Mouse (Mus musculus) midbrain, embryonic 13.5 days (tissue): ENCODE measurements at regions not wholly inside any gene's neighbourhood (a gene's known extent, or its start where the extent isn't known, plus 50 kb on each side); places are given as distances from the start of the nearest gene placed in this dataset.

Experiments used
- ATAC-seq: fragments of 200-750 bp; cut with Nextera tagmentation; 2 replicates; pipeline ENCODE4 v1.8.0; 2017; ENCODE audit warnings: mild to moderate bottlenecking, moderate TSS enrichment, moderate library complexity
- H3K27ac ChIP-seq: fragments of 300-500 bp; sonication (generic); 2 replicates; pipeline ENCODE4 v1.5.1; 2015; ENCODE audit warnings: inconsistent platforms, mild to moderate bottlenecking, moderate library complexity
- H3K27me3 ChIP-seq: fragments of 300-500 bp; sonication (generic); 2 replicates; pipeline ENCODE4 v1.6.1; 2015; ENCODE audit warnings: mild to moderate bottlenecking, inconsistent platforms
- H3K36me3 ChIP-seq: fragments of 300-500 bp; sonication (generic); 2 replicates; pipeline ENCODE4 v1.6.1; 2015; ENCODE audit warnings: mild to moderate bottlenecking, inconsistent platforms
- H3K4me1 ChIP-seq: fragments of 300-500 bp; sonication (generic); replicated peaks from 2 replicates; pipeline ENCODE4 v1.6.1; 2015; ENCODE audit warnings: inconsistent platforms
- H3K4me2 ChIP-seq: fragments of 300-500 bp; sonication (generic); replicated peaks from 2 replicates; pipeline ENCODE4 v1.6.1; 2015; ENCODE audit warnings: moderate library complexity, mild to moderate bottlenecking, inconsistent platforms
- H3K4me3 ChIP-seq: fragments of 300-500 bp; sonication (generic); replicated peaks from 2 replicates; pipeline ENCODE4 v1.5.1; 2015; ENCODE audit warnings: mild to moderate bottlenecking, inconsistent platforms
- H3K9ac ChIP-seq: fragments of 300-500 bp; sonication (generic); replicated peaks from 2 replicates; pipeline ENCODE4 v1.6.1; 2015; ENCODE audit warnings: mild to moderate bottlenecking, inconsistent platforms
- H3K9me3 ChIP-seq: fragments of 300-500 bp; sonication (generic); 2 replicates; pipeline ENCODE4 v1.6.1; 2016; ENCODE audit warnings: mild to moderate bottlenecking, inconsistent platforms
- WGBS: fragments of 180-500 bp; shearing (Covaris S2); methylation state at CpG from one replicate; pipeline ENCODE4 v1.1.7; 2015; 5-methylcytosine and 5-hydroxymethylcytosine counted together

- Histone ChIP-seq H3K4me2 (no peak overlapping the region), H3K27me3 (no peaks in the 10 kb centered on the region), H3K36me3 (no peaks in the 10 kb centered on the region), H3K4me3 (no peak overlapping the region), H3K27ac (no peak overlapping the region), H3K9me3 (no peaks in the 10 kb centered on the region), H3K9ac (no peak overlapping the region), H3K4me1 (no peaks in the 10 kb centered on the region)
- 74% methylated on average over 1 of the region's 1 CpGs for WGBS
- no peak for ATAC-seq
Observed at GRCm38 (mm10) chr11:19456577-19456976, 437.8 kb upstream of the Meis1 start.

GRCm38 (mm10) chr11:19463730-19464358, 445.1 kb upstream of the Meis1 start:
- H3K36me3 ChIP-seq: no peaks in the 10 kb centered on the region
- peak; percentile 56; the same call in 1 of the 2 replicates for ATAC-seq
- H3K27me3 ChIP-seq: no peaks in the 10 kb centered on the region

GRCm38 (mm10) chr11:19468373-19468772, 449.6 kb upstream of the Meis1 start:
- Histone ChIP-seq H3K4me3 (no peak overlapping the region), H3K4me2 (no peak overlapping the region), H3K27ac (no peak overlapping the region), H3K9ac (no peak overlapping the region), H3K9me3 (no peaks in the 10 kb centered on the region), H3K4me1 (0 out of 2 replicates have a peak, but pooled peaks cover 6% of the 10 kb centered on the region), H3K27me3 (no peaks in the 10 kb centered on the region), H3K36me3 (no peaks in the 10 kb centered on the region)
- 91% methylated on average over 3 of the region's 3 CpGs for WGBS
- ATAC-seq: no peak

More at GRCm38 (mm10) chr11:19463730-19464358, 445.1 kb upstream of the Meis1 start:
- Histone ChIP-seq H3K4me3 (no peak overlapping the region), H3K9me3 (no peaks in the 10 kb centered on the region), H3K27ac (no peak overlapping the region), H3K9ac (no peak overlapping the region), H3K4me1 (0 out of 2 replicates have a peak, but pooled peaks cover 6% of the 10 kb centered on the region), H3K4me2 (no peak overlapping the region)
- WGBS: 28% methylated on average over 6 of the region's 6 CpGs

- H3K4me3 ChIP-seq: no peak overlapping the region
- H3K4me1 ChIP-seq: 0 out of 2 replicates have a peak, but pooled peaks cover 3% of the 10 kb centered on the region
- no peak for ATAC-seq
- H3K9me3 ChIP-seq: no peaks in the 10 kb centered on the region
- no peaks in the 10 kb centered on the region for H3K36me3 ChIP-seq
- H3K9ac ChIP-seq: no peak overlapping the region
- H3K27me3 ChIP-seq: no peaks in the 10 kb centered on the region
- 88% methylated on average over 3 of the region's 3 CpGs for WGBS
- no peak overlapping the region for H3K27ac ChIP-seq
- no peak overlapping the region for H3K4me2 ChIP-seq
Observed at GRCm38 (mm10) chr11:19468803-19469202, 450.0 kb upstream of the Meis1 start.

- Histone ChIP-seq H3K9ac (no peak overlapping the region), H3K4me1 (no peaks in the 10 kb centered on the region), H3K9me3 (no peaks in the 10 kb centered on the region), H3K4me2 (no peak overlapping the region), H3K4me3 (no peak overlapping the region), H3K27ac (no peak overlapping the region), H3K27me3 (no peaks in the 10 kb centered on the region), H3K36me3 (no peaks in the 10 kb centered on the region)
- 93% methylated on average over 5 of the region's 5 CpGs for WGBS
- no peak for ATAC-seq
Observed at GRCm38 (mm10) chr11:19470648-19471341, 452.0 kb upstream of the Meis1 start.

GRCm38 (mm10) chr11:19475068-19475786, 448.9 kb upstream of the Spred2 start:
- H3K4me2 ChIP-seq: peak overlapping the region; percentile 43
- 0 out of 2 replicates have a peak overlapping the region, but pooled peaks have one; percentile 21 for H3K9ac ChIP-seq
- no peaks in the 10 kb centered on the region for H3K36me3 ChIP-seq
- H3K4me1 ChIP-seq: no peaks in the 10 kb centered on the region
- H3K4me3 ChIP-seq: peak overlapping the region; percentile 20
- no peaks in the 10 kb centered on the region for H3K9me3 ChIP-seq
- H3K27me3 ChIP-seq: no peaks in the 10 kb centered on the region
- WGBS: 30% methylated on average over 18 of the region's 18 CpGs
- H3K27ac ChIP-seq: no peak overlapping the region
- peak; percentile 70 for ATAC-seq

GRCm38 (mm10) chr11:19493089-19493756, 431.0 kb upstream of the Spred2 start:
- ATAC-seq: no peak
- Histone ChIP-seq H3K36me3 (no peaks in the 10 kb centered on the region), H3K27ac (no peak overlapping the region), H3K4me1 (no peaks in the 10 kb centered on the region), H3K4me2 (no peak overlapping the region), H3K4me3 (no peak overlapping the region), H3K27me3 (no peaks in the 10 kb centered on the region), H3K9me3 (no peaks in the 10 kb centered on the region), H3K9ac (no peak overlapping the region)
- WGBS: 91% methylated on average over 2 of the region's 2 CpGs

GRCm38 (mm10) chr11:19521721-19522120, 402.5 kb upstream of the Spred2 start:
- Histone ChIP-seq H3K27me3 (peaks cover 13% of the 10 kb centered on the region; the same call in 1 of the 2 replicates), H3K4me1 (peaks cover 16% of the 10 kb centered on the region), H3K9me3 (no peaks in the 10 kb centered on the region), H3K4me3 (no peak overlapping the region), H3K9ac (no peak overlapping the region), H3K27ac (no peak overlapping the region), H3K36me3 (no peaks in the 10 kb centered on the region), H3K4me2 (no peak overlapping the region)
- ATAC-seq: no peak
- 87% methylated on average over 3 of the region's 3 CpGs for WGBS

- H3K36me3 ChIP-seq: no peaks in the 10 kb centered on the region
- 0 out of 2 replicates have a peak overlapping the region, but pooled peaks have one; percentile 3 for H3K4me2 ChIP-seq
- peaks cover 20% of the 10 kb centered on the region for H3K27me3 ChIP-seq
- no peak overlapping the region for H3K9ac ChIP-seq
- peak overlapping the region; percentile 44; the same call in 1 of the 2 replicates for H3K27ac ChIP-seq
- no peak overlapping the region for H3K4me3 ChIP-seq
- H3K4me1 ChIP-seq: peaks cover 20% of the 10 kb centered on the region
- no peaks in the 10 kb centered on the region for H3K9me3 ChIP-seq
- WGBS: 8% methylated on average over 6 of the region's 6 CpGs
- ATAC-seq: peak; percentile 95
Observed at GRCm38 (mm10) chr11:19523853-19524487, 400.2 kb upstream of the Spred2 start.

GRCm38 (mm10) chr11:19529126-19529525, 395.0 kb upstream of the Spred2 start:
- Histone ChIP-seq H3K4me3 (no peak overlapping the region), H3K4me2 (0 out of 2 replicates have a peak overlapping the region, but pooled peaks have one; percentile 6), H3K27ac (0 out of 2 replicates have a peak overlapping the region, but pooled peaks have one; percentile 25), H3K4me1 (peaks cover 34% of the 10 kb centered on the region), H3K9ac (no peak overlapping the region), H3K9me3 (no peaks in the 10 kb centered on the region), H3K36me3 (no peaks in the 10 kb centered on the region), H3K27me3 (peaks cover 27% of the 10 kb centered on the region)
- peak; percentile 61; the same call in 1 of the 2 replicates for ATAC-seq
- WGBS: 17% methylated on average over 5 of the region's 5 CpGs

- H3K4me2 ChIP-seq: no peak overlapping the region
- no peaks in the 10 kb centered on the region for H3K36me3 ChIP-seq
- H3K27ac ChIP-seq: no peak overlapping the region
- no peak for ATAC-seq
- H3K9ac ChIP-seq: no peak overlapping the region
- WGBS: 65% methylated on average over 3 of the region's 3 CpGs
- no peaks in the 10 kb centered on the region for H3K9me3 ChIP-seq
- no peak overlapping the region for H3K4me3 ChIP-seq
- H3K27me3 ChIP-seq: peaks cover 27% of the 10 kb centered on the region
- H3K4me1 ChIP-seq: peaks cover 28% of the 10 kb centered on the region
Observed at GRCm38 (mm10) chr11:19530652-19531051, 393.5 kb upstream of the Spred2 start.
